Mouse (Mus musculus) neutrophil, adult 5-6 weeks (primary cell): ENCODE measurements around the gene Lrrc36. TPM values are rescaled to one million over a fixed set of nuclear protein-coding genes. Genes with fewer than 3 reads are reported as not detected.
A peak's percentile ranks its signal among the peaks of the same experiment; 100 is the strongest.

Source experiments
- ATAC-seq: fragments of 151-379, 151-347 bp; 2 replicates; pipeline ENCODE4 v1.8.0; 2017; ENCODE audit warnings: mild to moderate bottlenecking, moderate TSS enrichment; ENCODE audit not compliant: insufficient number of reproducible peaks, poor library complexity, low FRiP score, severe bottlenecking; ENCODE audit errors: extremely low read depth
- total RNA-seq: library from RNA; stranded (forward); fragments of 200-1000 nt; gene quantifications from 2 replicates; pipeline ENCODE4 v1.2.3, GENCODE M21; 2017

Lrrc36 gene
- total RNA-seq, 1 experiment from 2014 or later, result not detected

DNA sequence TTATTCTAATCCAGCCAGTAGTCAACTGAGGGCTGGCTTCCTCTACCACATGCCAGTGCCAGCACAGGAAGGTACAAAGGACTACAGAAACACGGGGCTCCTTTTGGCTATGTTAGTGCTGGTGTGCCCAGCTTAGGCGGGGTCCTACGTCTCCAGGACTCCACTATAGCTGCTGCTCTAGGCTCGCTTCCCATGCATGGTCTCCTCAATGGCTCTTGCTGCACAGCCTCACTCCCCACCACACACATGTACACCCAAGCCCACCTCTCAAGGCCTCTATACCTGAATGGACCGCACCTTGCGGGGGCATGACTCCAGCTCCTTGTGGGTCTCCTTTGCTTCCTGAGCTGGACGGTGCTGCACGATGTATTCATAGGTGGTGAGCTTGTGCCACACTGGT, 62.4 kb downstream of the Lrrc36 start:
- no peak for ATAC-seq

- no peak for ATAC-seq
Measured at GRCm38 (mm10) chr8:105476161-105476560, 62.8 kb downstream of the Lrrc36 start.

- ATAC-seq, result no peak
Measured at GRCm38 (mm10) chr8:105476628-105477413, 63.5 kb downstream of the Lrrc36 start.

- ATAC-seq, result no peak
Measured at GRCm38 (mm10) chr8:105477792-105478191, 64.4 kb downstream of the Lrrc36 start.

- ATAC-seq, result no peak
Measured at GRCm38 (mm10) chr8:105481013-105481412, 67.6 kb downstream of the Lrrc36 start.

DNA sequence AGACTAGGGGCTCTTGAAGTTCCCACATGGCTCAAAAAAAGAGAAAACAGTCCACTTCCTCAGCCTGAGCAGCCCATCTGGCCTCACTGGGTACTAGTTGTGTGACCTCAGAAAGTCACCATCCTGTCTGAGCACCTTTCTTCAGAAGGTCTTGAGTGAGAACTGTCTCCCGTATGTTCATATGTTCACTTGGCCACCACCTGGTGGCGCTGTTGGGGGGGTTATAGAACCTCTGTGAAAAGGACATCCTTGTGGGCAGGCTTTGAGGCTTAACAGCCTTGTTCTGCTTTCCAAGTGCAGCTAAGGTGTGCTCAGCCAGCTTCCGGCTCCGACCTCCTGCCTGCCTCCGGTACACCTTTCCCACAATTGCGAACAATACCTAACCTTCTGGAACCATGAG, 68.1 kb downstream of the Lrrc36 start:
- no peak for ATAC-seq

- ATAC-seq, result no peak
Measured at GRCm38 (mm10) chr8:105482123-105482522, 68.8 kb downstream of the Lrrc36 start.

GRCm38 (mm10) chr8:105483212-105484029, 70.0 kb downstream of the Lrrc36 start:
- no peak for ATAC-seq

GRCm38 (mm10) chr8:105484030-105484368, 70.6 kb downstream of the Lrrc36 start:
- ATAC-seq, result no peak

- ATAC-seq, result no peak
Measured at GRCm38 (mm10) chr8:105484392-105484791, 71.0 kb downstream of the Lrrc36 start.

- ATAC-seq, result no peak
Measured at GRCm38 (mm10) chr8:105488082-105488481, 74.7 kb downstream of the Lrrc36 start.

GRCm38 (mm10) chr8:105489281-105489680, 75.9 kb downstream of the Lrrc36 start:
- ATAC-seq, result no peak

- no peak for ATAC-seq
Measured at GRCm38 (mm10) chr8:105493495-105493894, 80.1 kb downstream of the Lrrc36 start.

GRCm38 (mm10) chr8:105494566-105494965, 81.2 kb downstream of the Lrrc36 start:
- ATAC-seq, result no peak

- no peak for ATAC-seq
Measured at GRCm38 (mm10) chr8:105495350-105496302, 82.3 kb downstream of the Lrrc36 start.

GRCm38 (mm10) chr8:105496439-105497180, 83.2 kb downstream of the Lrrc36 start, which contains the start of gene Zdhhc1:
Zdhhc1 (minus strand) TSS chr8:105496902.
- ATAC-seq, result peak; percentile 54

GRCm38 (mm10) chr8:105499787-105500186, 86.4 kb downstream of the Lrrc36 start:
- ATAC-seq, result no peak

GRCm38 (mm10) chr8:105504617-105505016, 91.2 kb downstream of the Lrrc36 start:
- no peak for ATAC-seq
